Mouse (Mus musculus) midbrain, embryonic 10.5 days (tissue): ENCODE data around the gene Nop2. TPM values are rescaled to one million over a fixed set of nuclear protein-coding genes. Genes with fewer than 3 reads are reported as not detected.

ENCODE experiments used
- microRNA-seq: library from miRNA; unstranded; fragments of <30 nt; microRNA quantifications from one replicate; pipeline ENCODE4, GENCODE M21; 2017
- polyA plus RNA-seq: library from polyadenylated mRNA; unstranded; fragments of >200 nt; fragmentation: Nextera tagmentation; extraction: Ambion mirVana; gene quantifications from 2 replicates; pipeline ENCODE4 v1.2.1, GENCODE M21; 2016

The Nop2 gene
- polyA plus RNA-seq, 1 experiment from 2014 or later, result 86.4 TPM

Small RNAs within 50 kb of the gene (microRNA-seq; reads per million reads assigned to microRNA genes)
- gene Mir7045, result not detected

Other genes with a start within 250 kb of the Nop2 start
- gene Cd4, start 243.7 kb upstream of the Nop2 start, polyA plus RNA-seq, result 0.05 TPM in 1 of 2 replicates, not detected in the other
- gene Lag3, start 220.2 kb upstream of the Nop2 start, polyA plus RNA-seq, result 1.0 and 1.5 TPM in 2 replicates
- 261 and 296 TPM in 2 replicates for gene Ptms, start 211.8 kb upstream of the Nop2 start, polyA plus RNA-seq
- 428 and 435 TPM in 2 replicates for gene Mlf2, start 200.5 kb upstream of the Nop2 start, polyA plus RNA-seq
- gene Cops7a, start 166.4 kb upstream of the Nop2 start, polyA plus RNA-seq, result 140 and 142 TPM in 2 replicates
- 0.81 and 2.1 TPM in 2 replicates for gene Pianp, start 135.2 kb upstream of the Nop2 start, polyA plus RNA-seq
- gene Zfp384, start 122.8 kb upstream of the Nop2 start, polyA plus RNA-seq, result 9.3 and 9.5 TPM in 2 replicates
- 121 and 149 TPM in 2 replicates for gene Ing4, start 92.1 kb upstream of the Nop2 start, polyA plus RNA-seq
- 10.1 and 14.2 TPM in 2 replicates for gene Acrbp, start 82.2 kb upstream of the Nop2 start, polyA plus RNA-seq
- gene Lpar5, start 64.0 kb upstream of the Nop2 start, polyA plus RNA-seq, result 0.16 and 0.19 TPM in 2 replicates
- gene Chd4, start 35.9 kb upstream of the Nop2 start, polyA plus RNA-seq, result 90.7 and 103 TPM in 2 replicates
- gene Iffo1, start 13.3 kb downstream of the Nop2 start, polyA plus RNA-seq, result 12.7 and 15.1 TPM in 2 replicates
- gene Gapdh, start 34.6 kb downstream of the Nop2 start, polyA plus RNA-seq, result 2,729 and 3,222 TPM in 2 replicates
- 236 and 246 TPM in 2 replicates for gene Ncapd2, start 59.8 kb downstream of the Nop2 start, polyA plus RNA-seq
- 211 and 231 TPM in 2 replicates for gene Mrpl51, start 59.9 kb downstream of the Nop2 start, polyA plus RNA-seq
- 4.2 and 5.1 TPM in 2 replicates for gene Vamp1, start 83.6 kb downstream of the Nop2 start, polyA plus RNA-seq
- 1.5 and 2.0 TPM in 2 replicates for gene Tapbpl, start 100.0 kb downstream of the Nop2 start, polyA plus RNA-seq
- 2.1 and 2.2 TPM in 2 replicates for gene Cd27, start 105.1 kb downstream of the Nop2 start, polyA plus RNA-seq
- 0.11 TPM in 1 of 2 replicates, not detected in the other for gene Tuba3a, start 154.1 kb downstream of the Nop2 start, polyA plus RNA-seq
- 21.2 and 23.5 TPM in 2 replicates for gene Ltbr, start 182.0 kb downstream of the Nop2 start, polyA plus RNA-seq
- gene Scnn1a, start 188.8 kb downstream of the Nop2 start, polyA plus RNA-seq, result 0.25 and 0.48 TPM in 2 replicates
- 21.7 and 24.5 TPM in 2 replicates for gene Tnfrsf1a, start 217.5 kb downstream of the Nop2 start, polyA plus RNA-seq
- gene Plekhg6, start 248.9 kb downstream of the Nop2 start, polyA plus RNA-seq, result 0.12 and 0.15 TPM in 2 replicates